Mouse (Mus musculus) forebrain, postnatal 0 days (tissue): ENCODE measurements at regions not wholly inside any gene's neighbourhood (a gene's known extent, or its start where the extent isn't known, plus 50 kb on each side); places are given as distances from the start of the nearest gene placed in this dataset.

Experiments
- ATAC-seq: fragments of 200-750 bp; cut with Nextera tagmentation; 2 replicates; pipeline ENCODE4 v1.8.0; 2017; ENCODE audit warnings: mild to moderate bottlenecking, moderate library complexity
- DNase-seq: peaks from one replicate; pipeline ENCODE4 v3.0.0-alpha.2; 2015
- H3K27ac ChIP-seq: fragments of 300-500 bp; sonication (generic); 2 replicates; pipeline ENCODE4 v1.5.1; 2014; ENCODE audit warnings: low read depth, mild to moderate bottlenecking, antibody characterized with exemption, low read length, moderate library complexity, mixed read lengths
- H3K27me3 ChIP-seq: fragments of 300-500 bp; sonication (generic); 2 replicates; pipeline ENCODE4 v1.6.1; 2014; ENCODE audit warnings: mild to moderate bottlenecking, low read length, mixed read lengths; ENCODE audit not compliant: insufficient read depth
- H3K36me3 ChIP-seq: fragments of 300-500 bp; sonication (generic); 2 replicates; pipeline ENCODE4 v1.6.1; 2014; ENCODE audit warnings: mild to moderate bottlenecking, moderate library complexity; ENCODE audit not compliant: insufficient read depth
- H3K4me1 ChIP-seq: fragments of 300-500 bp; sonication (generic); 2 replicates; pipeline ENCODE4 v1.6.1; 2014; ENCODE audit warnings: antibody characterized with exemption; ENCODE audit not compliant: insufficient read depth
- H3K4me2 ChIP-seq: fragments of 300-500 bp; sonication (generic); 2 replicates; pipeline ENCODE4 v1.6.1; 2014; ENCODE audit warnings: low read depth, mild to moderate bottlenecking, moderate library complexity
- H3K4me3 ChIP-seq: fragments of 300-500 bp; sonication (generic); 2 replicates; pipeline ENCODE4 v1.5.1; 2014; ENCODE audit warnings: low read depth, low read length, mixed read lengths
- H3K9ac ChIP-seq: fragments of 300-500 bp; sonication (generic); 2 replicates; pipeline ENCODE4 v1.6.1; 2014; ENCODE audit warnings: mild to moderate bottlenecking
- H3K9me3 ChIP-seq: fragments of 300-500 bp; sonication (generic); 2 replicates; pipeline ENCODE4 v1.6.1; 2016; ENCODE audit warnings: low read length
- CTCF ChIP-seq: sonication (generic); IDR thresholded peaks from 2 replicates; pipeline ENCODE4 v1.5.1; 2016; ENCODE audit warnings: antibody characterized with exemption, control low read depth, low read depth
- WGBS: fragments of 180-500 bp; shearing (Covaris S2); extraction: QIAGEN DNeasy Blood & Tissue Kit; methylation state at CpG from one replicate; pipeline ENCODE4 v1.1.7; 2014; 5-methylcytosine and 5-hydroxymethylcytosine counted together

DNA sequence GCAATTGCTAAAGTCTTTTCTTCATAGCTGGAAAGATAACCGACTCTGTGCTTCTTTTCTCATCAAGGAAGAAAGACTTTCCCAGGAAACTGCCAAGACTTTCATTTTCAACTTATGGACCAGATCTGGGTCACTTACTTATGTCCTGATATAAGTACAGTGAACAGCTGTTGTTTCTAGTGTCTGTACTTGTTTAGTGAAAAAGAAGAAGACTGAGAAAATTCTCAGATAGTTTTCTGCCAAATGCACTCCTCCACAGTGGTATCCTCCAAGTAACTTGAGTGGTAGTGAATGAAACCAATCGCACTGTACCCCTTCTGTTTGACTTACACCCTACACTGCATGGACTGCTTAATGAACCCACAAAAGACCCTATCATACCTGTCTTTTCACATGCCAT, 146.1 kb downstream of the Tmem161b start:
- H3K9ac ChIP-seq, result no peak overlapping the region
- H3K36me3 ChIP-seq, result no peaks in the 10 kb centered on the region
- no peaks in the 10 kb centered on the region for H3K27me3 ChIP-seq
- H3K4me2 ChIP-seq, result no peak overlapping the region
- ATAC-seq (peak; percentile 42), DNase-seq (peak; percentile 24)
- no peak overlapping the region for H3K4me3 ChIP-seq
- no peaks in the 10 kb centered on the region for H3K9me3 ChIP-seq
- no peaks in the 10 kb centered on the region for H3K4me1 ChIP-seq
- no peak for TF ChIP-seq CTCF
- H3K27ac ChIP-seq, result no peak overlapping the region
- WGBS, result 62% methylated on average over 2 of the region's 2 CpGs

DNA sequence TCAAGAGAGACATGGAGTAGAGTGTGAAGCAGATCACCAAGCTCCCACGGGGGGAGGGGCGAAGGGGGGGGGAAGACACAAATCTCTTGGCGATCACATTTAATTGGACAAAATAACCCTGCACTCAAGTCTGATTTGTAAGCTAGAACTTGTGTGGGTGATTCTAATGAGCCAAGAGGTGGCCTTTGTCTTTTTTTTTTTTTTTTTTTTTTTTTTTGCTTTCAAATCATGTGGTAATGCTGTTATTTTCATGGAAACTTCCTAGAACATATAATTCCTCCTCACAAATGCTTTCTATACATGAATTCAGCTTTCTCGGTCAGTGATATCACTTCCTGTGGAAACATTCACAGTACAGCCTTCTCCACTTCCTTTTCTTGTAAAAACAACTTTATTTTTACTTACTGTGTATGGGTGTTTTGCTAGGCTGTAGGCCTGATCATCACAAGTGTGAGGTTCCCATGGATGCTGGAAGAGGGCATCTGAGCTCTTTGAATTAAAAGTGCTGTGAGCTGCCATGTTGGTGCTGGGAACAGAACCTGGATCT, 152.7 kb downstream of the Tmem161b start:
- ATAC-seq, result no peak
- no peak overlapping the region for H3K4me3 ChIP-seq
- no peak for DNase-seq
- H3K27me3 ChIP-seq, result no peaks in the 10 kb centered on the region
- no peaks in the 10 kb centered on the region for H3K4me1 ChIP-seq
- H3K4me2 ChIP-seq, result no peak overlapping the region
- H3K36me3 ChIP-seq, result no peaks in the 10 kb centered on the region
- TF ChIP-seq CTCF, result no peak
- H3K9me3 ChIP-seq, result no peaks in the 10 kb centered on the region
- H3K9ac ChIP-seq, result no peak overlapping the region
- 89% methylated on average over 4 of the region's 4 CpGs for WGBS
- no peak overlapping the region for H3K27ac ChIP-seq

DNA sequence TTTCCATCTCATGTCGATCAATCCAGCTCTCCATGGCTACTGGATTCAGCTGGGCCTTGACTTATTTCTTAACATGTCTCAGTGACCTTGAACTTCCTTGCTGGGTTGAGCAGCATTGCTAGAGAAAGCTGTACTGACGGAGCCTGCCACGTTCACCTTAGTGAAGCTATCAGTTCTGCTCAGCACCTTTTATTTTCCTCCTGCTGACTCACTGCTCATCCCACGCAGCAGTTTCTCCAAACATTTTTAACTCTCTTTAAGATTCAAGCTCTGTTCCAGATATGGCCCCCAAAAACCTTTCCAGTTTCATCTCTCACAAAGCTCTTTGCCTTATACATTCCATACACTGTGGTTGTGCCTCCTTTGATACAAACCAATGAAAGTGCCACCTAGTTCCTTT, 153.8 kb downstream of the Tmem161b start:
- H3K9me3 ChIP-seq, result no peaks in the 10 kb centered on the region
- DNase-seq, result no peak
- no peak for TF ChIP-seq CTCF
- H3K36me3 ChIP-seq, result no peaks in the 10 kb centered on the region
- 95% methylated on average over 4 of the region's 4 CpGs for WGBS
- H3K4me2 ChIP-seq, result no peak overlapping the region
- H3K9ac ChIP-seq, result no peak overlapping the region
- ATAC-seq, result no peak
- H3K4me3 ChIP-seq, result no peak overlapping the region
- no peaks in the 10 kb centered on the region for H3K4me1 ChIP-seq
- no peak overlapping the region for H3K27ac ChIP-seq
- H3K27me3 ChIP-seq, result no peaks in the 10 kb centered on the region

DNA sequence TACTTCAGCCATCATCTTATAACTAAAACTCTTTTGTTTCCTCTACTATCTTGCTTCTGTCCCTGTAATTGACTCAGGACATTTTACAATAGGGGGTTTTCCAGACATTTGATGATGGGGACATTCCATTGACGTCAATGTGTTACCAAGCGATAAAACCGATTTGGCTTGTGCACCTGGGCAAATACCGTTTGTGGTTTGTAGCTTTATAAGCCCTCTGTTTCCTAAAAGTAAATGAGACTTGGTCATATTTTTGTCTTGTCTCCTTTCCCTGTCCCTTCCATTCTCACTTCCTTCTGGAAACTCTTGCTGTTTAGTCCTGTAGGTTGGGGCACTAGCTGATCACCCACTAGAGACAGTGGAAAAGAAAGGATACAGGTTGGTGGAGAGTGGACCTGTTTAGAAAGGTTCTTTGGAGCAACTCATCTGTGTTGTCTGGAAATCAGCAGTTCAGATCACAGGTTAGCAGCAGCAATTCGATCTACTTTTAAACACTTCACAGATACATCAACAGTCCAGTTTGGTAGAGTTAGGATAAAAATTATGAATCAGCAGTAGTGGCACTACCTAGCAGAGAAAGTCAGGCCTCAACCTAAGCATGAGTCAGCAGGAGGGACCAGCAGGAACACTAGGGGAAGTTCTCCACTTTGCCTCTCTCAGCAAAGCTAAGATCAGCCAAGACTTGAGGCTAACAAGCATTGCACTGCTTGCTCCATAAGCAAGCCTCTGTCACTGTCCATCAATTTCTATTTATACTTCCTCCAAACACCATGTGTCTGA, 156.6 kb downstream of the Tmem161b start:
- Histone ChIP-seq H3K4me1 (no peaks in the 10 kb centered on the region), H3K4me2 (no peak overlapping the region), H3K27ac (no peak overlapping the region)

DNA sequence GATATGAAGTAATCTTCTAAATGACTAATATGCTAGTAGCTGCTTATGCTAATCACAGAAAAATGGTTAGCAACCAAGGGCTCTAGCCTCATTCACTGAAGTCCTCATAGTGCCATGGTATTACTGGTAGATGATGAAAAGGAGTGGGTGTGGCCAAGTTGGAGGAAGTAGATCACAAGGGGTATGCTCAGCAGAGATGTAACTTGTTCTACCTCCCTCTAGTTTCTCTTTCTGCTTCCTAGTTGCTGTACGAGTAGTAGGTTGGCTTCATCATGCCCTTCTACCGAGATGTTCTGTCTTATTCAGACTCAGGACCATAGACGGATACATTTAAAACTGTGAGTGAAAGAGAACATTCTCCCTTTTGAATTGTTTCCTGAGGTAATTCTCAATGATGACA, 169.5 kb downstream of the Tmem161b start:
- Histone ChIP-seq H3K9ac (no peak overlapping the region), H3K9me3 (no peaks in the 10 kb centered on the region), H3K4me3 (no peak overlapping the region), H3K36me3 (no peaks in the 10 kb centered on the region), H3K27ac (no peak overlapping the region), H3K4me1 (no peaks in the 10 kb centered on the region), H3K4me2 (no peak overlapping the region), H3K27me3 (no peaks in the 10 kb centered on the region)
- TF ChIP-seq CTCF, result no peak
- ATAC-seq (no peak), DNase-seq (no peak)
- WGBS, result 91% methylated on average over 3 of the region's 3 CpGs

More for the DNA sequence above, 156.6 kb downstream of the Tmem161b start:
- H3K27me3 ChIP-seq, result no peaks in the 10 kb centered on the region
- H3K9ac ChIP-seq, result no peak overlapping the region
- ATAC-seq, result no peak
- no peaks in the 10 kb centered on the region for H3K36me3 ChIP-seq
- H3K9me3 ChIP-seq, result peaks cover 3% of the 10 kb centered on the region; the same call in 1 of the 2 replicates
- no peak for DNase-seq
- 94% methylated on average over 5 of the region's 5 CpGs for WGBS
- no peak for TF ChIP-seq CTCF
- H3K4me3 ChIP-seq, result no peak overlapping the region

DNA sequence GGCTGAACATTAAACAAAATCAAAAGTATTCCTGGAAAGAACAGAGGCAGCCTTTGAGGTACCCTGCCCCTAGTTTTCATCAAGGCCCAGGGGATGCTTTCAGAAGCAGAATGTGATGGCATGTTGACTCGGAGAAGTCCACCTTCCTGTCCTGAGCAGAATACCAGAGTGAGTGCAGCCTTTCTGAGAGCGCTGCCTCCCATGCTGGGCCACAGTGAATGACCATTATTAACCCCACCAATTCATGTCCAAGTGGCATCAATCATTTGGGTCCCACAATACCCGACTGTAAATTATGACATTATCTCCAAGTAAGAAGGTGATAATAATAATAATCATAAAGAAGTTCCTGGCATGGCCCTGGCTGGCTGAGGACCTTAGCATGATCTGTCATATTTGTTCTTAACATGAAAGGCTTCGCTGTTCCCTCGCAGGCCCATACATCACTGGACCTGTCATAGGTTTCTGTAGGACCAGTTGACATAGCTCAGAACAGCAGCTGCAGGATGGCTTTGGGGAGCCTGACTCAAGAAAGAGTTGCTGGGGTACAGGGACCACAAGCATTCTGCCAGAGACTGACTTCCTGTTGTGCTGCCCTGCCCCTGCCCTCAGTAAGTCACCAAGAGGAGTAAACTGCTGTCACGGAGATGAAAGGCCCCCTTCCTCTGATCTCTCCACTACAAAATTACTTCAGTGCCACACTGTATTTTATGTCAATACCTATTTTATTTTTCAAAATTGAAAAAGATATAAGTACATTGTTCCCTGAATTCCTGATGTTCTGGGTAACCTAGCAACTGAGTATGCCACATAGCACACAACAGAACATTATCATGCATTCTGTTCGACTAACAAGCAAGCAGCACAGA, 176.6 kb downstream of the Tmem161b start:
- H3K27me3 ChIP-seq, result no peaks in the 10 kb centered on the region
- no peaks in the 10 kb centered on the region for H3K36me3 ChIP-seq
- no peak for TF ChIP-seq CTCF
- no peak overlapping the region for H3K4me2 ChIP-seq
- H3K4me3 ChIP-seq, result no peak overlapping the region
- ATAC-seq (peak; percentile 88), DNase-seq (no peak)
- no peak overlapping the region for H3K9ac ChIP-seq
- no peak overlapping the region for H3K27ac ChIP-seq
- WGBS, result 58% methylated on average over 7 of the region's 7 CpGs
- H3K4me1 ChIP-seq, result no peaks in the 10 kb centered on the region
- H3K9me3 ChIP-seq, result no peaks in the 10 kb centered on the region
